Mouse (Mus musculus) bone marrow, adult 2 months (tissue): ENCODE results near the gene Taf6.
A peak's percentile ranks its signal among the peaks of the same experiment; 100 is the strongest.

Experiments used
- CTCF ChIP-seq: fragments of 200-500 bp; IDR thresholded peaks from 2 replicates; pipeline ENCODE4 v1.5.1; 2011; ENCODE audit warnings: low read length, control low read depth; ENCODE audit not compliant: control insufficient read depth, insufficient read depth
- POLR2A ChIP-seq: fragments of 200-500 bp; IDR thresholded peaks from 2 replicates; pipeline ENCODE4 v1.6.1; 2011; ENCODE audit warnings: low read depth, mild to moderate bottlenecking, control low read depth, low read length, borderline replicate concordance; ENCODE audit not compliant: control insufficient read depth

- TF ChIP-seq POLR2A = no peak
- peak; percentile 59 for TF ChIP-seq CTCF
Observed at GRCm38 (mm10) chr5:138228026-138228425, 40.8 kb upstream of the Taf6 start.
